Mouse (Mus musculus): ENCODE data around the gene Sfn.

DNA sequence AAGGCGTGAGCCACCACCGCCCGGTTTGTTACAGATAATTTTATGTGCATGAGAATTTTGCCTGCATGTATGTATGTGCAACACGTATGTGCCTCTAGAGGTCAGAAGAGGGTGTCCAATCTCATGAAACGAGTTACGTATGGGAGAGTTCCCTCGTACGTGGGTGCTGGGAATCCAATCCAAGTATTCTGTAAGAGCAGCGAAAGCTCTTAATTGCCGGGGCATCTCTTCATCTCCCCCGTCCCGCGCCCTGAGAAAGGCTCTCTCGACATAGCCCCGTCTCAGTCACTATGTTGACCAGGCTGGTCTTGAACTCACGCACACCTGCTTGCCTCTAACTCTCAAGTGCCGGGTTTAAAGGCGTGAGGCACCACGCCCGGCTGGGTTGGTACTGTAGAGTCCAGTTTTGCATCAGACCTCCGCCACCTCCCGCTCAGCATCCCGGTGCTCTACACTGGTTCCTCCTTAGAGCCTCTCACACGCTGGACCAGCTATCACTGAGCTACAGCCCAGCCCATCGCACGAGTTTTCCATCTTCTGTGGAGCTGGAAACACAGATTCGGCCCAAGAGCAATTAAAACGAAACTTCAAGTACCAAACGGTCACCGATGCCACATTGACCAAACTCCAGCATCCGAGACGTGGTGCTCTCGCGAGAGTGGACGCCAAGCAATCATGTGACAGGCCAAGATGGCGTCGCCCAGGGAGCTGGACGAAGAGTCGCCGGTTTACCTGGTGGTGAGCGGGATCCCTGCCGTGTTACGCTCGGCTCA is 27.7 kb downstream of the Sfn start, which contains the start of gene Gpatch3:
- TF ChIP-seq POLR2A (IDR thresholded peaks at IDR 0.05; ENCODE audit: extremely low read depth, insufficient read depth, low read length) = no peak; the same call in 1 of the 2 replicates
- TF ChIP-seq CTCF (IDR thresholded peaks at IDR 0.05; ENCODE audit: low read depth, low read length) = peak; percentile 2; the same call in 1 of the 2 replicates

Measured in liver, adult 2 months (tissue).